Mouse (Mus musculus) forebrain, embryonic 14.5 days (tissue): Measurements from ENCODE around the gene Ppp1r12c. TPM values are rescaled to one million over a fixed set of nuclear protein-coding genes. Genes with fewer than 3 reads are reported as not detected.
"Not testable (repeated sequence)": the region's sequence is repeated elsewhere in the genome, so short reads cannot be mapped to it uniquely, and the experiment has no call there.

Source experiments
- ATAC-seq: fragments of 200-750 bp; cut with Nextera tagmentation; 2 replicates; pipeline ENCODE4 v1.8.0; 2017; ENCODE audit warnings: mild to moderate bottlenecking, moderate library complexity
- DNase-seq: peaks from one replicate; pipeline ENCODE4 v3.0.0-alpha.2; 2015; ENCODE audit warnings: low spot score
- H3K27ac ChIP-seq: fragments of 300-500 bp; sonication (generic); 2 replicates; pipeline ENCODE4 v1.5.1; 2014; ENCODE audit warnings: low read depth, mild to moderate bottlenecking, control low read depth, low read length, moderate library complexity
- H3K27me3 ChIP-seq: fragments of 300-500 bp; sonication (generic); replicated peaks from 2 replicates; pipeline ENCODE4 v1.6.1; 2014; ENCODE audit warnings: low read length, control low read depth, mixed read lengths; ENCODE audit not compliant: control insufficient read depth, insufficient read depth
- H3K36me3 ChIP-seq: fragments of 300-500 bp; sonication (generic); 2 replicates; pipeline ENCODE4 v1.6.1; 2014; ENCODE audit warnings: low read length, control low read depth; ENCODE audit not compliant: control insufficient read depth, insufficient read depth
- H3K4me1 ChIP-seq: fragments of 300-500 bp; sonication (generic); 2 replicates; pipeline ENCODE4 v1.6.1; 2014; ENCODE audit warnings: antibody characterized with exemption, low read length, control low read depth; ENCODE audit not compliant: control insufficient read depth, insufficient read depth
- H3K4me2 ChIP-seq: fragments of 300-500 bp; sonication (generic); 2 replicates; pipeline ENCODE4 v1.6.1; 2014; ENCODE audit warnings: mild to moderate bottlenecking, control low read depth, low read length
- H3K4me3 ChIP-seq: fragments of 300-500 bp; sonication (generic); 2 replicates; pipeline ENCODE4 v1.5.1; 2014; ENCODE audit warnings: low read depth, low read length, control low read depth
- H3K9ac ChIP-seq: fragments of 300-500 bp; sonication (generic); 2 replicates; pipeline ENCODE4 v1.6.1; 2014; ENCODE audit warnings: mild to moderate bottlenecking, low read length, control low read depth, moderate library complexity
- H3K9me3 ChIP-seq: fragments of 300-500 bp; sonication (generic); replicated peaks from 2 replicates; pipeline ENCODE4 v1.6.1; 2016; ENCODE audit warnings: low read length, control low read depth, mixed read lengths; ENCODE audit not compliant: control insufficient read depth
- whole genome bisulfite sequencing: fragments of 180-500 bp; shearing (Covaris S2); extraction: QIAGEN DNeasy Blood & Tissue Kit; methylation state at CpG from one replicate; pipeline ENCODE4 v1.1.7; 2014; 5-methylcytosine and 5-hydroxymethylcytosine counted together
- polyA plus RNA-seq: library from polyadenylated mRNA; unstranded; fragments of >200 nt; fragmentation: Nextera tagmentation; extraction: Ambion mirVana; gene quantifications from 2 replicates; pipeline ENCODE4 v1.2.1, GENCODE M21; 2014

The Ppp1r12c gene
- polyA plus RNA-seq, 1 experiment from 2014 or later = 29.4 TPM

DNA sequence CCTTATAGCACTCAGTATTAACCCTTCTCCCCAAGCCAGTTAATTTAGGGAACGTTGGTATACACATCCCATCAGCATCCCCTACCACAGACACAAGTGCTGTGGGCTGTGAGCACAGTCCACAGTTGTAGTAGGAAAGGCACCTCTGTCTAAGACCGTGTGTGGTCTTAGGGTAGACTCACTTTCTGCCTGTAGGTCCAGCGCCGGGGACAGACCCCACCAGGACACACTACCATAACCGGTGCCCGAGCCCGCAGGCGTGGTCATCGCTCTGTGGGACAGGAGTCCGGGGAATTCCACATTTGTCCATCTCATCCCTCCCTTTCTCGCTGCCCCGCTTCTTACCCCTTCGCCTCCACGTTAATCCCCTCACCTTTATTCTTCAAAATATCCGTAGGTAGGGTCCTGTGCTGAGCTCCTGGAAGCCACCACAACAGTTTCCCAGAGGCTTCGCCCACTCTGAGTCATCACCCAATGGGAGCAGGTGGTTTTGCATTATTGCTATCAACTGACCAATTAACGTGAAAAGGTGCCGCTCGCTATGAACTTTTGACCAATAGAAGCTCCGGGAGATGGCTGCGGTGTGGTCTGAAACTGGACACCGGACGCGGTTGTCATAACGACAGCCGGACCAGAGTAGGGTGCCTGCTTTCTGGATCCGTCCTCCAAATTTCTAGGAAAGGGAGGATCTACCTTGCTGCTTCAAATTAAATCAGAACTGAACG lies 30.7 kb upstream of the Ppp1r12c start, which contains the start of gene Dnaaf3:
Gene Dnaaf3 (minus strand): TSS at position 449 of the 725 bp plus-strand sequence.
- H3K4me2 ChIP-seq = peak within 1 kb of the TSS; percentile 46
- ATAC-seq = peak; percentile 85
- 2% methylated on average over 28 of the region's 28 CpGs for WGBS

GRCm38 (mm10) chr7:4530166-4530565 lies 28.7 kb upstream of the Ppp1r12c start:
- not testable (repeated sequence) for H3K9me3 ChIP-seq, H3K27ac ChIP-seq, DNase-seq, H3K4me3 ChIP-seq, H3K4me1 ChIP-seq, ATAC-seq, H3K4me2 ChIP-seq, H3K9ac ChIP-seq, H3K27me3 ChIP-seq, H3K36me3 ChIP-seq
- 49% methylated on average over 6 of the region's 8 CpGs for WGBS

More for the DNA sequence above, 30.7 kb upstream of the Ppp1r12c start, which contains the start of gene Dnaaf3:
- Histone ChIP-seq H3K9ac (peak within 1 kb of the TSS; percentile 17; the same call in 1 of the 2 replicates), H3K27ac (no peak within 1 kb of the TSS), H3K36me3 (no peaks in the 10 kb centered on the region), H3K9me3 (no peaks in the 10 kb centered on the region), H3K4me3 (peak within 1 kb of the TSS; percentile 17), H3K27me3 (no peaks in the 10 kb centered on the region), H3K4me1 (peaks cover 2% of the 10 kb centered on the region; the same call in 1 of the 2 replicates)
- peak; percentile 78 for DNase-seq

DNA sequence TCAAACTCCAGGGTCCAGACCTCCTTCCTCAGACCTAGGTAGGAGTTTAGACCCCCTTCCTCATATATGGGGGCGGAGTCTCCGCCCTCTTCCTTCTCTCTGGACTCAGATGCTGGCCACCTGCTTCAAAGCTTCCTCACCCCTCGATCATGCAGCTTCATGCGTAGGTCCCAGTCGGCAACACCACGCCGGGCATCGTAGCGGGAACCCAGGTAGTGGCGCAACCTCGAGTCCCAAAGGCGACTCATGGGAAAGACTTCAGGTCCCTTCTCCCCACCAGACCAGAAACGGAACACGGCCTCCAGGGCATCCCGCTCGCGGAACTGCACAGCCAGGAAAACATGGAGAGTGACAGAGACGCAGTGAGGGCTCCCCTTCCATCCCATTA lies 25.8 kb upstream of the Ppp1r12c start:
- Histone ChIP-seq H3K36me3 (no peaks in the 10 kb centered on the region), H3K4me1 (peaks cover 1% of the 10 kb centered on the region; the same call in 1 of the 2 replicates), H3K4me3 (no peak overlapping the region), H3K27ac (no peak overlapping the region), H3K9me3 (no peaks in the 10 kb centered on the region), H3K9ac (no peak overlapping the region), H3K4me2 (peak overlapping the region; percentile 54), H3K27me3 (no peaks in the 10 kb centered on the region)
- DNase-seq = no peak
- WGBS = 45% methylated on average over 18 of the region's 18 CpGs
- ATAC-seq = no peak; the same call in 1 of the 2 replicates

DNA sequence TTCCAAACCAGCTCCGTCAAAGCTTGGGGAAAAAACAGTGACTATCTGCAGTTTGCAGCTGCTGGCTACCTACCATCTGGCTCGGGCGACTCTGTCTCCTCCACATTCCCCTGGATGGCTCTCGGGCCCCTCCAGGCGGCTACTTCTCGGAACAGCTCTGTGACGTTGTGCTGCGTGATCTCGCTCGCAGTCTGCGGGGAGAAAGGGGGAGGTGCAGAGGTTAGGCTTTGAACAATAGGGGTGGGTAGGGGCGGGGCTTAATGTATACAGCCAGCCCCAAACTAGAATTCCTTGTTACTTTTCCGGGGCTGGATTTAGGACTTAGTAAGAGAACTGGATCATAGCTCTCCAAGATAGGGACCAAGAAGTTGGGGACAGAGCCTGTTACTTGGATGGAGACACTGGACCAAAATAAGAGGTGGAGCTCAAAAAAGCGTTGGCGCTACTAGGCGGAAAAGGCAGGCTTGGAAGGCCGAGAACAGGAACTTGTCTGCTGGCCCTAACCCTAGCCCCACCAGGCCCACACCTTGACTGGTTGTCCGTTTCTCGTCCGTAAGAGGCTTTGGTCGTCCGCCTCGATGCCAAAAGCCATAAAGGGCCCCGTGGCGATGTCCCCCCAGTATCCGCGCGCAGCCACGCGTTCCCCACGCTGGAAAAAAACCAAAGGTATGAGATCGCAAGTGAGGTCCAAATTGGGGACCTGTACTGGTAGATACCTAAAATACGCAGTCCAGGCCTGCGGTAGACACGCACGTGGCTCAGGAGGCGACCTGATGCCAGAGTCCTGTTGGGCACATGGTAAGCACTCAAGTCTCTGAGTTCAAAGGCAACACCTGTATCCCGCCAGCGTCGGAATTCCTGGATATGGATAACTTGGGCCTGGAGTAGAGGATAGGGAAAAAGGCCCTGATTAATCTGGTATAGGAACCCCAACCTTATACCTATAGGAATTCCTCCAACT lies 25.1 kb upstream of the Ppp1r12c start:
- Histone ChIP-seq H3K27ac (no peak overlapping the region), H3K4me3 (peak overlapping the region; percentile 24), H3K9ac (peak overlapping the region; percentile 64), H3K27me3 (no peaks in the 10 kb centered on the region), H3K4me2 (peak overlapping the region; percentile 54), H3K4me1 (no peaks in the 10 kb centered on the region), H3K9me3 (no peaks in the 10 kb centered on the region), H3K36me3 (no peaks in the 10 kb centered on the region)
- 24% methylated on average over 40 of the region's 40 CpGs for WGBS
- DNase-seq (peak; percentile 94), ATAC-seq (peak; percentile 91)

GRCm38 (mm10) chr7:4524212-4524922 lies 22.9 kb upstream of the Ppp1r12c start, which contains the start of gene Tnni3:
Gene Tnni3 (minus strand): TSS chr7:4524229.
- not testable (repeated sequence) for H3K36me3 ChIP-seq, H3K4me2 ChIP-seq, H3K27ac ChIP-seq, H3K9ac ChIP-seq, H3K4me1 ChIP-seq, H3K4me3 ChIP-seq, H3K27me3 ChIP-seq, H3K9me3 ChIP-seq
- peak; percentile 76 for DNase-seq
- 71% methylated on average over 15 of the region's 15 CpGs for WGBS
- ATAC-seq = peak; percentile 33; the same call in 1 of the 2 replicates

GRCm38 (mm10) chr7:4523205-4524130 lies 22.0 kb upstream of the Ppp1r12c start:
- Histone ChIP-seq H3K36me3 (no peaks in the 10 kb centered on the region), H3K4me1 (peaks cover 4% of the 10 kb centered on the region; the same call in 1 of the 2 replicates), H3K27me3 (no peaks in the 10 kb centered on the region), H3K9ac (no peak overlapping the region), H3K27ac (no peak overlapping the region), H3K9me3 (no peaks in the 10 kb centered on the region), H3K4me2 (no peak overlapping the region), H3K4me3 (no peak overlapping the region)
- no peak for ATAC-seq
- WGBS = 91% methylated on average over 33 of the region's 33 CpGs
- DNase-seq = no peak

GRCm38 (mm10) chr7:4522292-4522691 lies 20.8 kb upstream of the Ppp1r12c start:
- no peak overlapping the region for H3K4me2 ChIP-seq

More at GRCm38 (mm10) chr7:4522292-4522691, 20.8 kb upstream of the Ppp1r12c start:
- WGBS = 84% methylated on average over 6 of the region's 6 CpGs
- no peak overlapping the region for H3K4me3 ChIP-seq
- no peaks in the 10 kb centered on the region for H3K9me3 ChIP-seq
- H3K27ac ChIP-seq = no peak overlapping the region
- H3K27me3 ChIP-seq = no peaks in the 10 kb centered on the region
- H3K9ac ChIP-seq = no peak overlapping the region
- ATAC-seq (no peak), DNase-seq (no peak)
- H3K4me1 ChIP-seq = peaks cover 4% of the 10 kb centered on the region; the same call in 1 of the 2 replicates
- no peaks in the 10 kb centered on the region for H3K36me3 ChIP-seq
